Mouse (Mus musculus) kidney, adult 2 months (tissue): ENCODE results near the gene Cdcp2. TPM values are rescaled to one million over a fixed set of nuclear protein-coding genes. Genes with fewer than 3 reads are reported as not detected.

Experiments used
- DNase-seq: peaks from one replicate; pipeline ENCODE4 v3.0.0; 2021
- H3K27ac ChIP-seq: fragments of 200-500 bp; 2 replicates; pipeline ENCODE4 v1.5.1; 2012; ENCODE audit warnings: low read depth, low read length, control low read depth, inconsistent platforms; ENCODE audit not compliant: insufficient read depth
- H3K27me3 ChIP-seq: fragments of 200-500 bp; replicated peaks from 2 replicates; pipeline ENCODE4 v1.6.1; 2012; ENCODE audit warnings: mild to moderate bottlenecking, moderate library complexity, low read length, inconsistent platforms; ENCODE audit not compliant: control insufficient read depth, insufficient read depth
- H3K36me3 ChIP-seq: fragments of 200-500 bp; 2 replicates; pipeline ENCODE4 v1.6.1; 2012; ENCODE audit warnings: mild to moderate bottlenecking, moderate library complexity, low read length, inconsistent platforms; ENCODE audit not compliant: control insufficient read depth, insufficient read depth
- H3K4me1 ChIP-seq: fragments of 200-500 bp; 2 replicates; pipeline ENCODE4 v1.6.1; 2011; ENCODE audit warnings: low read length; ENCODE audit not compliant: control insufficient read depth, insufficient read depth
- H3K4me3 ChIP-seq: fragments of 200-500 bp; 2 replicates; pipeline ENCODE4 v1.5.1; 2011; ENCODE audit warnings: mild to moderate bottlenecking, low read depth, low read length, control low read depth; ENCODE audit not compliant: insufficient read depth
- CTCF ChIP-seq: fragments of 200-500 bp; conservative IDR thresholded peaks from 2 replicates; pipeline ENCODE4 v1.5.1; 2011; ENCODE audit warnings: low read depth, mild to moderate bottlenecking, control low read depth, low read length, moderate library complexity, mixed read lengths; ENCODE audit not compliant: insufficient read depth, insufficient read length
- POLR2A ChIP-seq: fragments of 200-500 bp; IDR thresholded peaks from one replicate; pipeline ENCODE4 v1.6.1; 2011; ENCODE audit warnings: low read depth, low read length, control low read depth
- WGBS: fragments of 180-500 bp; shearing (Covaris S2); methylation state at CpG from one replicate; pipeline ENCODE4 v1.1.7; 2018; 5-methylcytosine and 5-hydroxymethylcytosine counted together
- polyA plus RNA-seq: library from polyadenylated mRNA; depleted of rRNA; stranded (reverse); fragments of >200 nt; gene quantifications from 2 replicates; pipeline ENCODE4 v1.2.3, GENCODE M21; 2012; rRNA removed

Cdcp2 gene
- 0.05 TPM in 1 of 2 replicates, not detected in the other for polyA plus RNA-seq

DNA sequence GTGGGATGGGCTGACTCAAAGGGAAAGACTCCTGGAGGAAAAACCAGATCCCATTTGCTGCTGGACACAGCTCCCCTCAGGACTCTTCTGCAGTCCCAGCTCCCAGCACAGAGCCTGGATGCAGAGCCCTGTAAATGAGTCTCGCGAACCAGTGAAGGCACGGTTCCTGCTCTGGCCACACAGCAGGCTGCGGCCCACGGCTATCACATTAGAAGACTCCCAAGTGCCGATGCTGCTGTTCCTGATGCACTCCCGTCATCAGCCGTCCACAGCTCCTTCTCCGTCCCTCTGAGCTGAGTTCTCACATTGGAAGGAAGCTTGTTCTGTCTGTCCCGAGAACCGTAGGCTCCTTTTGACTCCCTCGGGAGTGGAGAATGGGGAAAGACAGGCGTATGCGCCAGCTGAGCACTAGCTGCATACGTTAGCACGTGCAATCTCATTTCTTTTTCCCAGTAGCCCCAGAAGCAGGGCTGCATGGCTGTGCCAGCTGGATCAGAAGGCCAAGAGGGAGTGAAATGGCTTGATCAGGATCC is at the start of gene Cdcp2:
Gene Cdcp2 (plus strand): TSS at position 51 of the 533 bp plus-strand sequence.
- WGBS, result 89% methylated on average over 16 of the region's 16 CpGs
- H3K4me1 ChIP-seq, result no peaks in the 10 kb centered on the region
- no peak for DNase-seq
- H3K36me3 ChIP-seq, result no peaks in the 10 kb centered on the region
- no peak for TF ChIP-seq CTCF
- TF ChIP-seq POLR2A, result no peak
- H3K4me3 ChIP-seq, result no peak within 1 kb of the TSS
- no peaks in the 10 kb centered on the region for H3K27me3 ChIP-seq
- no peak within 1 kb of the TSS for H3K27ac ChIP-seq

DNA sequence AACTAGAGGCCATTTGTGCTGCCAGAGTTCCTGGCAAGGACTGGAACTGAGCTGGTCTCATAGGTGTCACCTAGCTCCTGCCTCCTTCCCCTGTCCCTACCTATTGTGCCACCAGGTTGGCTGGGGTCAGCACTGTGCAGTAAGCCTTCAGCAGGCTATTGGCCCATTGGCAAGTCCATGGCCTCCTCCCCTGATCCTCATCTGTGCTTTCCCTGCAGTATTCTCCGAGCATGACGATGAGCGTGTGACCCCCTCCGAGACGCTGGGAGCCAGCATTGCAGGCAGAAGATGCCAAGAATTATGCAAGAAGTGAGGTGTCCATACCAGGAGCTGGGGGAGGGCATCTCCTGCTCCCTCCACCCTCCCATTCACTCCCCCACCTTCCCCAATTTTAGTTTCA is 48.9 kb upstream of the Cdcp2 start:
- WGBS, result 86% methylated on average over 5 of the region's 5 CpGs

DNA sequence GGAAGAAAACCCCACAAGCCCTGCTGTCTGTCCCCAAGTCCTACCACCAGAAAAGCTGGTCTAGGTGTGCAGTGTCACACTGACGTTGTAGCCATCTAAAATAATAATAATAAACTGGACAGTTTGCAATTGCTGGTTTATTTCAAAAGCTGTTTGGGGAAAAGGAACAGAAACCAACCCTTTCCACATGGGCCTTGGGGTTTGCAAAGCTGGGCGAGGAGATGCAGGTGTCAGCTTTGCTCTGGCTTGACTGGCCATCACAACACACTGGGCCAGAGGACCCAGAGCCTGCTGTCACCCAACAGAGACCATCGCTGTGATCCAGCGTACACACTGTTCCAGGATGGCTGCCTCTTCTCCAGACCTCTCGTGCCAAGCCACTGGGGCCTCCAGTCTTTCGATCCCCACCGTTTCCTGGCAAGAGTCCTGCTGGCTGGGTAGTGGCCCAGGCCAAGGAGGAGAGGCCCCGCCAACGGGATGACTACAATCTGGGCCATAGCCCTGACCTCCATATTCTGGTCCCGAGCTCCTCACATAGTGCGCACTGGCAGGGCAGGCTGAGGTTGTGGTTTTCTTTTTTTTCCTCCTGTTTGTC is 48.0 kb upstream of the Cdcp2 start:
- 84% methylated on average over 11 of the region's 11 CpGs for WGBS

More for the DNA sequence above, 48.9 kb upstream of the Cdcp2 start:
- Histone ChIP-seq H3K36me3 (no peaks in the 10 kb centered on the region), H3K4me3 (no peak overlapping the region), H3K4me1 (no peaks in the 10 kb centered on the region), H3K27ac (no peak overlapping the region), H3K27me3 (no peaks in the 10 kb centered on the region)
- TF ChIP-seq CTCF (no peak), POLR2A (no peak)
- no peak for DNase-seq

DNA sequence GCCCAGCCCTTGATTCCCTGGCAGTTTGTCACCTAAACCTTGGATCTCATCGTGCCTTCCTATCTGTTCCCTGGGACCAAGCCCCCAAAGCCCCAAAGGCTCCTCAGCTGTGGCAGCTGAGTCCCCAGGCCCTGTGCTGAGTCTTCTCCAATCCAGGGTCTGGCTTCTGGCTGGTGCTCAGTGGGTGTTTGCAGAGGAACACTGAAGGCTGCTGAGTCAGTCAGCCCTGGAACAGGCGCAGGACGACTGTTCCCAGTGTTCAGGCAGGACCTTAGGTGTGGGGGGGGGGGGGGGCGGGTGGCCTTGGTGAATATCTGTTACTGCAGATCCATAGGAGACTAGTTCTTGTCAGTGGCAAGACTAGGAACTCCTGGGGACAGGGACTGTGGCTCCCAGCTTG is 44.8 kb upstream of the Cdcp2 start:
- TF ChIP-seq POLR2A (no peak), CTCF (no peak)
- H3K27ac ChIP-seq, result no peak overlapping the region
- no peaks in the 10 kb centered on the region for H3K27me3 ChIP-seq
- no peak overlapping the region for H3K4me3 ChIP-seq
- no peaks in the 10 kb centered on the region for H3K4me1 ChIP-seq
- no peaks in the 10 kb centered on the region for H3K36me3 ChIP-seq
- no peak for DNase-seq
- WGBS, result 70% methylated on average over 4 of the region's 4 CpGs

More for the DNA sequence above, 48.0 kb upstream of the Cdcp2 start:
- Histone ChIP-seq H3K27me3 (no peaks in the 10 kb centered on the region), H3K36me3 (no peaks in the 10 kb centered on the region), H3K4me1 (no peaks in the 10 kb centered on the region), H3K27ac (no peak overlapping the region), H3K4me3 (no peak overlapping the region)
- TF ChIP-seq POLR2A (no peak), CTCF (no peak)
- no peak for DNase-seq

DNA sequence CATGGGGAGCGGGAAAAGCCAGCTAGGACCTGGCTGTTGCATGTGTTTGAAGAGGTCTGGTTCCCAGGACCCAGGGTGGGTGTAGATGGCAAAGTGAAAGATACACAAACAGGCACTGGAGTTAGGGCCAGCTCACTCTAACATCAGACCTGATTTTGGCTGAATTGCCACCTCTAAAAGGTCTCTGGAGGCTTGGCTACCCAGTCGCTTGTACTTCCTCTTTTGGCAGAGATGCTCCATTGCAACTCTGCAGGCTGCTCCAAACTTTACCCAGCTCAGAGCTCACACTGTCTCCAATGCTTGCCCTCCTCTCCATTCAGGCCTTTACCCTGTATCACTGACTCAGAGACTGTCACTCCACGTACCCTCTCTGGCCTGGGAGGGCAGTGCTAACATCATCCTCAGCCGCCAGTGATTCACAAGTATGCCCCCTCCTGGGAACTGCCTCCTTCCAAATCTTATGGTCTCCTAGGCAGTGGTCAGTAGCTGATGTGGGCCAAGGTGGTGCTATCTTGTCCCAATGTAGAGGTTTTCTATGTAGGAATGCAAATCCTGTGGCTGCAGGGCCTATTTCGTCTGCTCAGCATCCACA is 43.6 kb upstream of the Cdcp2 start:
- Histone ChIP-seq H3K27ac (no peak overlapping the region), H3K4me1 (no peaks in the 10 kb centered on the region), H3K4me3 (no peak overlapping the region), H3K27me3 (no peaks in the 10 kb centered on the region), H3K36me3 (no peaks in the 10 kb centered on the region)
- WGBS, result 64% methylated on average over 5 of the region's 5 CpGs
- TF ChIP-seq CTCF (no peak), POLR2A (no peak)
- DNase-seq, result no peak

DNA sequence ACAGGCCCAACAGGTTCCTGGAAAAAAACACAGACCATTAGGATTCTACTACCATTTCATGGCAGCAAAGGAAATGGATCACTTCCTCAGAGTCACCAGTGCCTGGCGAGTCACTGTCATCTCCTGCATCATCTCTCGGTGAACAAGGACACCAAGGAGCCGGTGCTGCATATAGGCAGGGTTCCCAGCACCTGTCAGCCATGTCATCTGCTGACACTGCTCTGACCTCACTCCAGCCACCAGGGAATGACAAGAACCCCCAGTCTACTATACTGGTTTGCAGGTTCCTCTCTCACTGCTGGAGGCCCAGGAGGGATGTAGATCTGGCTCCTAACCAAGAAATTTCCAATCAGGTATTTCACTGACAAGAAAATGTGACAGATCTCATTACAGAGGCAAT is 40.6 kb upstream of the Cdcp2 start:
- no peak overlapping the region for H3K27ac ChIP-seq
- H3K27me3 ChIP-seq, result no peaks in the 10 kb centered on the region
- no peaks in the 10 kb centered on the region; the same call in 1 of the 2 replicates for H3K36me3 ChIP-seq
- no peak for DNase-seq
- no peak overlapping the region for H3K4me3 ChIP-seq
- TF ChIP-seq POLR2A (no peak), CTCF (no peak)
- WGBS, result 74% methylated on average over 3 of the region's 3 CpGs
- H3K4me1 ChIP-seq, result no peaks in the 10 kb centered on the region

DNA sequence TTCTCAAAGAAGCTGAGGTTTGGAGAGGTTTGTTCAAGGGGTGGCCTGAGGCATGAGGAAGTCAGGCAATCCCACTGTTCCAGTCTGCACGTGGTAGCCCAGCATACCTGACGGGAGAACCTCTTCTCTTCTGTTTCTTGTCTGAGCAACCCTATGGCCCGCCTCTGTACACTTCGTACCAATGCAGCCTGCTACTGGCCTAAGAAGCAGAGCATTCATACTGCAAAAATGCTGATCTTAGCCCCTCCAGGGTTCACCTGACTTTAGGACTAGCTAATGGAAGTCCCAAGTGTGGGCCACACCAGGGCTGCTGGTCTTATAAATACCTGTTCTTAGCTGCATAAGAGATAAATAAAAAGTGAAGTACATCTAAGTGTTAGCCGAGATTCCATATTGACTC is 38.3 kb upstream of the Cdcp2 start:
- H3K4me3 ChIP-seq, result no peak overlapping the region
- TF ChIP-seq POLR2A (no peak), CTCF (no peak)
- H3K27me3 ChIP-seq, result no peaks in the 10 kb centered on the region
- DNase-seq, result peak; percentile 58
- no peak overlapping the region for H3K27ac ChIP-seq
- no peaks in the 10 kb centered on the region for H3K4me1 ChIP-seq
- WGBS, result 89% methylated on average over 5 of the region's 5 CpGs
- no peaks in the 10 kb centered on the region; the same call in 1 of the 2 replicates for H3K36me3 ChIP-seq
